Mouse (Mus musculus): ENCODE measurements around the gene Ly6g5b. TPM values are rescaled to one million over a fixed set of nuclear protein-coding genes. Genes with fewer than 3 reads are reported as not detected.

Gene Ly6g5b
- polyA plus RNA-seq, 1 experiment from 2014 or later: 0.27 TPM

DNA sequence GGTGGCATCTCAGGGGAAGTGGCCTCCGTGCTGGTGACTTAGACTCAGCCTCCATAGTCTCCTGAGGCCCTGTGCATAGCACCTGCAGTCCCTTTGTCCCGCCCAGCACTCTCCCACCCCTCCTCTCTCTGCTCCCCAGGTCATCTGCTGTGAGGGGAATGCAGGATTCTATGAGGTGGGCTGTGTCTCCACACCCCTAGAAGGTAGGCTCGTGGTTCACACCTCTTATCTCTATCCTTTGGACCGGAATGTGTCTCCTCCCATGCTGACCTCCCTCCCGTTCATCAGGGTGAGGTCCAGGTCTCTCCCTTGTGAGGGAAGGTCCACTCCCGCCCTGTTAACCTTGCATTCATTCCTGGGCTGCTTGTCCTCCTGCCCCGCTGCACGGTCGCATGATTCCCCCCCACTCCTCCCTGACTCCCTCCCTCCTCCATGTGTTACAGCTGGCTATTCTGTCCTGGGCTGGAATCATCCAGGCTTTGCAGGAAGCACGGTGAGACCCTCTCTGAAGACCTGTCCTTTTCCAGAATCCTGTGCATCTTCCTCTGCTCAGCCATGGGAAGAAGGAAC lies 14.9 kb downstream of the Ly6g5b start:
- ATAC-seq (ENCODE audit: low FRiP score, low TSS enrichment): no peak
- no peak overlapping the region for H3K4me3 ChIP-seq (ENCODE audit: low read depth, low read length)

GRCm38 (mm10) chr17:35097164-35097655 lies 18.0 kb downstream of the Ly6g5b start:
- Histone ChIP-seq H3K9me3 (ENCODE audit: control insufficient read depth, low read length) (no peaks in the 10 kb centered on the region), H3K27me3 (ENCODE audit: control insufficient read depth, insufficient read depth, low read length) (no peaks in the 10 kb centered on the region), H3K4me1 (replicated peaks; ENCODE audit: control insufficient read depth, insufficient read depth) (no peaks in the 10 kb centered on the region), H3K36me3 (ENCODE audit: control insufficient read depth, insufficient read depth, low read length) (peaks cover 36% of the 10 kb centered on the region), H3K4me3 (ENCODE audit: low read depth, low read length) (no peak overlapping the region), H3K9ac (ENCODE audit: low read length) (no peak overlapping the region), H3K4me2 (replicated peaks; ENCODE audit: low read depth) (no peak overlapping the region), H3K27ac (replicated peaks) (no peak overlapping the region)
- ATAC-seq (ENCODE audit: low FRiP score, low TSS enrichment) (no peak), DNase-seq (ENCODE audit: low spot score) (no peak)
- WGBS: 86% methylated on average over 12 of the region's 12 CpGs
- TF ChIP-seq EP300 (optimal IDR thresholded peaks at IDR 0.05) (no peak), CTCF (IDR thresholded peaks at IDR 0.05; ENCODE audit: low read depth) (no peak)

More for the DNA sequence above, 14.9 kb downstream of the Ly6g5b start:
- H3K27me3 ChIP-seq (ENCODE audit: control insufficient read depth, insufficient read depth, low read length): no peaks in the 10 kb centered on the region
- no peaks in the 10 kb centered on the region for H3K4me1 ChIP-seq (replicated peaks; ENCODE audit: control insufficient read depth, insufficient read depth)
- H3K9me3 ChIP-seq (ENCODE audit: control insufficient read depth, low read length): no peaks in the 10 kb centered on the region
- no peak overlapping the region for H3K4me2 ChIP-seq (replicated peaks; ENCODE audit: low read depth)
- no peak for DNase-seq (ENCODE audit: low spot score)
- no peak overlapping the region for H3K27ac ChIP-seq (replicated peaks)
- peaks cover 29% of the 10 kb centered on the region for H3K36me3 ChIP-seq (ENCODE audit: control insufficient read depth, insufficient read depth, low read length)
- no peak overlapping the region for H3K9ac ChIP-seq (ENCODE audit: low read length)
- TF ChIP-seq CTCF (IDR thresholded peaks at IDR 0.05; ENCODE audit: low read depth) (no peak), EP300 (optimal IDR thresholded peaks at IDR 0.05) (no peak)
- 51% methylated on average over 10 of the region's 10 CpGs for WGBS

DNA sequence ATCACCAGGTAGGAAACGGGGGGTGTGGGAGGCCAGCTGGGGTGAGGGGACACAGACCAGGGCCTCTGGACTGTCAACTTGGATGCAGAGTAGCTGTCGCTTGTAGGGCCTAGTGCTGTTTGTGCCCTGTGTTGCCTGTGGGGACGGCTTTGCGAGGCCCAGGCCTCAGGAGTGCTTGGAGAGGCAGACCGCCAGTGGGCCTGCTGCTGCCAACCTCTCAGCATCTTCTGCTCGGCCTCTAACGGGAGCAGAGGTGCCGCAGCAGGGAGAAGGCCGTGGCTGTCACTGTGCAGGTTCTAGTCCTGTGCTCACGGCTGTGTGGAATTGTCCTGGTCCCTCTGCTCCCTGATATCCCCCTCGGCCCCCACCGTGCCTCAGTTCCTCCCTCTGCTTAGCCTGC lies 18.6 kb downstream of the Ly6g5b start:
- H3K4me3 ChIP-seq (ENCODE audit: low read depth, low read length): no peak overlapping the region
- no peak overlapping the region for H3K4me2 ChIP-seq (replicated peaks; ENCODE audit: low read depth)
- peaks cover 31% of the 10 kb centered on the region for H3K36me3 ChIP-seq (ENCODE audit: control insufficient read depth, insufficient read depth, low read length)
- no peak overlapping the region for H3K9ac ChIP-seq (ENCODE audit: low read length)
- no peak overlapping the region for H3K27ac ChIP-seq (replicated peaks)
- TF ChIP-seq EP300 (optimal IDR thresholded peaks at IDR 0.05) (no peak), CTCF (IDR thresholded peaks at IDR 0.05; ENCODE audit: low read depth) (no peak)
- H3K4me1 ChIP-seq (replicated peaks; ENCODE audit: control insufficient read depth, insufficient read depth): no peaks in the 10 kb centered on the region
- 89% methylated on average over 12 of the region's 12 CpGs for WGBS
- ATAC-seq (ENCODE audit: low FRiP score, low TSS enrichment) (no peak), DNase-seq (ENCODE audit: low spot score) (no peak)
- H3K27me3 ChIP-seq (ENCODE audit: control insufficient read depth, insufficient read depth, low read length): no peaks in the 10 kb centered on the region
- H3K9me3 ChIP-seq (ENCODE audit: control insufficient read depth, low read length): no peaks in the 10 kb centered on the region

GRCm38 (mm10) chr17:35094475-35095365 lies 20.5 kb downstream of the Ly6g5b start:
- Histone ChIP-seq H3K9me3 (ENCODE audit: control insufficient read depth, low read length) (no peaks in the 10 kb centered on the region), H3K4me3 (ENCODE audit: low read depth, low read length) (no peak overlapping the region), H3K27me3 (ENCODE audit: control insufficient read depth, insufficient read depth, low read length) (no peaks in the 10 kb centered on the region), H3K9ac (ENCODE audit: low read length) (no peak overlapping the region), H3K27ac (replicated peaks) (no peak overlapping the region), H3K4me1 (replicated peaks; ENCODE audit: control insufficient read depth, insufficient read depth) (peaks cover 3% of the 10 kb centered on the region; the same call in 1 of the 2 replicates), H3K4me2 (replicated peaks; ENCODE audit: low read depth) (no peak overlapping the region), H3K36me3 (ENCODE audit: control insufficient read depth, insufficient read depth, low read length) (peaks cover 20% of the 10 kb centered on the region)
- WGBS: 89% methylated on average over 15 of the region's 15 CpGs
- TF ChIP-seq EP300 (optimal IDR thresholded peaks at IDR 0.05) (no peak), CTCF (IDR thresholded peaks at IDR 0.05; ENCODE audit: low read depth) (no peak)
- ATAC-seq (ENCODE audit: low FRiP score, low TSS enrichment): no peak
- DNase-seq (ENCODE audit: low spot score): no peak

- no peak for ATAC-seq (ENCODE audit: low FRiP score, low TSS enrichment)
- H3K27me3 ChIP-seq (ENCODE audit: control insufficient read depth, insufficient read depth, low read length): no peaks in the 10 kb centered on the region
- no peak overlapping the region for H3K4me3 ChIP-seq (ENCODE audit: low read depth, low read length)
- WGBS: 87% methylated on average over 14 of the region's 14 CpGs
- H3K9me3 ChIP-seq (ENCODE audit: control insufficient read depth, low read length): no peaks in the 10 kb centered on the region
- peaks cover 16% of the 10 kb centered on the region for H3K36me3 ChIP-seq (ENCODE audit: control insufficient read depth, insufficient read depth, low read length)
- peaks cover 3% of the 10 kb centered on the region; the same call in 1 of the 2 replicates for H3K4me1 ChIP-seq (replicated peaks; ENCODE audit: control insufficient read depth, insufficient read depth)
- H3K27ac ChIP-seq (replicated peaks): no peak overlapping the region
- no peak overlapping the region for H3K4me2 ChIP-seq (replicated peaks; ENCODE audit: low read depth)
- no peak overlapping the region for H3K9ac ChIP-seq (ENCODE audit: low read length)
- no peak for DNase-seq (ENCODE audit: low spot score)
- TF ChIP-seq CTCF (IDR thresholded peaks at IDR 0.05; ENCODE audit: low read depth) (no peak), EP300 (optimal IDR thresholded peaks at IDR 0.05) (no peak)
Measured at GRCm38 (mm10) chr17:35092403-35093198, 22.6 kb downstream of the Ly6g5b start.

Measured in stomach, postnatal 0 days (tissue).